Mouse (Mus musculus): Measurements from ENCODE around the gene Mgat5b. TPM values are rescaled to one million over a fixed set of nuclear protein-coding genes. Genes with fewer than 3 reads are reported as not detected.

The Mgat5b gene
- polyA plus RNA-seq, 1 experiment from 2014 or later, result 0.50 TPM

DNA sequence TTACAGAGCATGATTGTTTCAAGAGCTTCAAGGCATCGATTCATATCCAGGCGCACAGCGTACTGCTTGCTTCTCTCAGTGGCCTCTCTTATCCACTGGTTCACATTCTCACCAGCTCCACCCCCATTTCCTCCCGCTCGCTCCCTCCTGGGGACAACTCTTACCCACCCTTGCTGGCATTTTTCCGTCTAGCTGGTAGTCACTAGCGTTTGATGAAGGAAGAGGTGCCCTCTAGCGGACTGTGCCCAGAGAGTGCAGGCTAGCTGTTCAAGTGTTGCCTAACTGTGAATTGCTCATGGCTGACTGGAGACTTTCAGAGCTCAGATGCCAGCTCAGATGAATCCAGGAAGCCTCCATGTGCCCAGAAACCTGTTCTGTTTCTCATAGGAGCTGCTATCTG, 99.7 kb downstream of the Mgat5b start:
- Histone ChIP-seq H3K27ac (replicated peaks in 1 of 2; ENCODE audit: control insufficient read depth in 1 of 2, insufficient read depth in 1 of 2, low read depth in 2 of 2, low read length in 2 of 2) (no peak overlapping the region), H3K4me1 (ENCODE audit: control insufficient read depth in 2 of 2, insufficient read depth in 2 of 2, low read length in 2 of 2) (peaks cover 0 to 4% of the 10 kb centered on the region in 2 experiments; a peak in 2 of 4 replicates), H3K9me3 (ENCODE audit: control insufficient read depth, low read length) (0 out of 2 replicates have a peak, but pooled peaks cover 2% of the 10 kb centered on the region), H3K36me3 (ENCODE audit: control insufficient read depth, insufficient read depth, low read length) (no peaks in the 10 kb centered on the region), H3K4me2 (ENCODE audit: low read length) (peak overlapping the region; percentile 42), H3K9ac (ENCODE audit: low read length) (no peak overlapping the region), H3K4me3 (ENCODE audit: control insufficient read depth in 1 of 2, insufficient read depth in 1 of 2, low read depth in 1 of 2, low read length in 2 of 2) (no peak overlapping the region), H3K27me3 (ENCODE audit: control insufficient read depth, insufficient read depth, low read length) (peaks cover 7% of the 10 kb centered on the region; the same call in 1 of the 2 replicates)
- under 1% methylated on average over 8 of the region's 8 CpGs for WGBS
- peak; percentile 56 for ATAC-seq (ENCODE audit: insufficient number of reproducible peaks, insufficient read depth, low FRiP score, low read depth)

DNA sequence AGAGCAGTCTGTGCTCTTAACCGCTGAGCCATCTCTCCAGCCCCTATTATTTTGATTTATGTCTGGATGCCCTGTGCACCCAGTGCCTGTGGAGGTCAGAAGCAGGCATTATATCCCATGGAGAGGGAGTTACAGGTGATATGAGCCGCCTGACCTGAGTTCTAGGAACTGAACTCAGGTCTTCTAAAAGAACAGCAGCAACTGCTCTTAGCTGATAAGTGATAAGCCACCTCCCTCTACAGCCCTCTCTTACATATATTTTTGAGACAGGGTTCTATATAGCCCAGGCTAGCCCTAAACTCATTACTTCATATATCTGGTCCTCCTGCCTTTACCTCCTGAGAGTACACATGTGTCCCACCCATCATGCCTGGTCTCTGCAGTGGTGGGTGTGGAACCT, 102.4 kb downstream of the Mgat5b start:
- WGBS, result 79% methylated on average over 2 of the region's 2 CpGs

DNA sequence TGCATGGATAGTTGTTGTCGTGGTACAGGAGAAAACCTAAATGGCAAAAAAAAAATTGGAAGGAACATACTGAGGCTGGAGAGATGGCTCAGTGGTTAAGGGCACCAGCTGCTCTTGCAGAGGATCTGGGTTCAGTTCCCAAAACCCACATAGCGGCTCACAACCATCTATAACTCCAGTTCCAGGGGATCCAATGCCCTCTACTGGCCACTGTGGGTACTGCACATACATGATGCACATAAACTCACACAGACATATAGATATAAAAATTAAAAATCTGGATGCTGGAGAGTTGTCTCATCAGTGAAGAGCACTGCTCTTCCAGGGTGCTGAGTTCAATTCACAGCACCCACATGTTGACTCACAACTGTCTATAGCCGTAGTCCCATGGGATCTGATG, 104.9 kb downstream of the Mgat5b start:
- Histone ChIP-seq H3K9ac (ENCODE audit: low read length) (no peak overlapping the region), H3K9me3 (ENCODE audit: control insufficient read depth, low read length) (0 out of 2 replicates have a peak, but pooled peaks cover 4% of the 10 kb centered on the region), H3K27ac (replicated peaks in 1 of 2; ENCODE audit: control insufficient read depth in 1 of 2, insufficient read depth in 1 of 2, low read depth in 2 of 2, low read length in 2 of 2) (no peak overlapping the region), H3K4me3 (ENCODE audit: control insufficient read depth in 1 of 2, insufficient read depth in 1 of 2, low read depth in 1 of 2, low read length in 2 of 2) (no peak overlapping the region), H3K27me3 (ENCODE audit: control insufficient read depth, insufficient read depth, low read length) (no peaks in the 10 kb centered on the region), H3K4me1 (ENCODE audit: control insufficient read depth in 2 of 2, insufficient read depth in 2 of 2, low read length in 2 of 2) (peaks cover 0 to under 1% of the 10 kb centered on the region in 2 experiments; a peak in 1 of 4 replicates), H3K36me3 (ENCODE audit: control insufficient read depth, insufficient read depth, low read length) (no peaks in the 10 kb centered on the region), H3K4me2 (ENCODE audit: low read length) (no peak overlapping the region)
- no peak for ATAC-seq (ENCODE audit: insufficient number of reproducible peaks, insufficient read depth, low FRiP score, low read depth)
- WGBS, result 95% methylated on average over 3 of the region's 3 CpGs

More for the DNA sequence above, 102.4 kb downstream of the Mgat5b start:
- Histone ChIP-seq H3K27me3 (ENCODE audit: control insufficient read depth, insufficient read depth, low read length) (peaks cover 7% of the 10 kb centered on the region; the same call in 1 of the 2 replicates), H3K4me2 (ENCODE audit: low read length) (no peak overlapping the region), H3K27ac (replicated peaks in 1 of 2; ENCODE audit: control insufficient read depth in 1 of 2, insufficient read depth in 1 of 2, low read depth in 2 of 2, low read length in 2 of 2) (no peak overlapping the region), H3K9ac (ENCODE audit: low read length) (no peak overlapping the region), H3K4me1 (ENCODE audit: control insufficient read depth in 2 of 2, insufficient read depth in 2 of 2, low read length in 2 of 2) (peaks cover 0 to 4% of the 10 kb centered on the region in 2 experiments; a peak in 2 of 4 replicates), H3K9me3 (ENCODE audit: control insufficient read depth, low read length) (0 out of 2 replicates have a peak, but pooled peaks cover 4% of the 10 kb centered on the region), H3K36me3 (ENCODE audit: control insufficient read depth, insufficient read depth, low read length) (no peaks in the 10 kb centered on the region), H3K4me3 (ENCODE audit: control insufficient read depth in 1 of 2, insufficient read depth in 1 of 2, low read depth in 1 of 2, low read length in 2 of 2) (no peak overlapping the region)
- ATAC-seq (ENCODE audit: insufficient number of reproducible peaks, insufficient read depth, low FRiP score, low read depth), result no peak

DNA sequence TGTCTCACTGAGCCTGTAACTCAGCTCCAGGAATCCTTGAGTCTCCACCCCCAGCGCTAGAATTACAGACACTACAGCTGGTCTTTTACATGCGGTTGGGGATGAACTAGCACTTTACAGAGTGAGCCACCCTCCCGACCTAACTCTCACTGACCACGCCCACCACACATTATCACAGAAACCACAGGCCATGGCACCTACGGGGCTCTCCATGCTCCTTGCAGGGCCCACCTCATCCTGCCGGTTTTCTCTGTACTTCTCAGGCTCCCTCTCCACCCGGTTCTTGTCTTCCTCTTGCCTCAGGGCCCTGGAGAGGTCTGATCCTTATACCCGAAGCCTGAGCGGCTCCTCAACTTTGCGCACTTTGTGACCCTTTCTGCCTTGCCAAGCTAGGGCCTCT, 109.0 kb downstream of the Mgat5b start:
- no peaks in the 10 kb centered on the region for H3K27me3 ChIP-seq (ENCODE audit: control insufficient read depth, insufficient read depth, low read length)
- H3K9ac ChIP-seq (ENCODE audit: low read length), result no peak overlapping the region
- no peak overlapping the region for H3K4me3 ChIP-seq (ENCODE audit: control insufficient read depth in 1 of 2, insufficient read depth in 1 of 2, low read depth in 1 of 2, low read length in 2 of 2)
- no peak overlapping the region for H3K4me2 ChIP-seq (ENCODE audit: low read length)
- ATAC-seq (ENCODE audit: insufficient number of reproducible peaks, insufficient read depth, low FRiP score, low read depth), result no peak
- H3K9me3 ChIP-seq (ENCODE audit: control insufficient read depth, low read length), result 0 out of 2 replicates have a peak, but pooled peaks cover 4% of the 10 kb centered on the region
- WGBS, result 43% methylated on average over 10 of the region's 10 CpGs
- no peaks in the 10 kb centered on the region for H3K36me3 ChIP-seq (ENCODE audit: control insufficient read depth, insufficient read depth, low read length)
- no peak overlapping the region for H3K27ac ChIP-seq (replicated peaks in 1 of 2; ENCODE audit: control insufficient read depth in 1 of 2, insufficient read depth in 1 of 2, low read depth in 2 of 2, low read length in 2 of 2)
- peaks cover 11 to 28% of the 10 kb centered on the region in 2 experiments for H3K4me1 ChIP-seq (ENCODE audit: control insufficient read depth in 2 of 2, insufficient read depth in 2 of 2, low read length in 2 of 2)

DNA sequence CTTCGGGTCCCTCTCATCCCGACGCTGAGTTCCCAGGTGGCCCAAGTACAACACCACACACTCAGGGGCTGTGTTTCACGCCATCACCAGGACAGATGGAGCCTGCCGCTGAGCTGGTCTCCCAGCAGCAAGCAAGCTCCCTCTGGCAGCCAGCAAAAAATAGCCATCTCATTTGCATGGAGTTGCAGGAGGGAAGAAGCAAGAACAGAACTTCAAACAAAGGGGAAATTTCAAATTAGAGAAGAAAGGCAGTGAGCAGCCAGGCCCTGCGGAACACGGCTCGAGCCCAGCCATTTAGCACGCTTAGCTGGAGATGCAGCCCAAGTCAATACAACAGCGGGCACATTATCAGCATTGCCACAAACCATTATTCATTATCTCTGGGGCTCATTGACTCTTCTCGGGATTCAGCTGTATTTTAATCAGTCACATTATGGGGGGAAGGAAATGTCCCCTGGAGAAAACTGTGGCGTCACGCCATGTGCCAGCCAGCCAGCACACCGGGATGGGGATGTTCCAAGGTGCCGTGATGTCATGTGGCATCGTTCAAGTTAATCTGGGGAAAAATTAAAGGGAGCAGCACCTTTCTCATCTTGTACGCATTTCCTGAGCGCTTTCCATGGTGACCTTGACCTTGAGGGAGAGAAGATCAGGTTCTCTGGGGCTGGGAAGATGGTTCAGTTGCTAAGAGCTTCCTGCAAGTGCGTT, 110.4 kb downstream of the Mgat5b start:
- no peaks in the 10 kb centered on the region for H3K27me3 ChIP-seq (ENCODE audit: control insufficient read depth, insufficient read depth, low read length)
- H3K4me1 ChIP-seq (ENCODE audit: control insufficient read depth in 2 of 2, insufficient read depth in 2 of 2, low read length in 2 of 2), result peaks cover 11 to 28% of the 10 kb centered on the region in 2 experiments
- no peak overlapping the region for H3K4me2 ChIP-seq (ENCODE audit: low read length)
- no peaks in the 10 kb centered on the region for H3K36me3 ChIP-seq (ENCODE audit: control insufficient read depth, insufficient read depth, low read length)
- WGBS, result 57% methylated on average over 19 of the region's 19 CpGs
- H3K4me3 ChIP-seq (ENCODE audit: control insufficient read depth in 1 of 2, insufficient read depth in 1 of 2, low read depth in 1 of 2, low read length in 2 of 2), result no peak overlapping the region
- H3K9me3 ChIP-seq (ENCODE audit: control insufficient read depth, low read length), result no peaks in the 10 kb centered on the region
- ATAC-seq (ENCODE audit: insufficient number of reproducible peaks, insufficient read depth, low FRiP score, low read depth), result no peak
- no peak overlapping the region for H3K27ac ChIP-seq (replicated peaks in 1 of 2; ENCODE audit: control insufficient read depth in 1 of 2, insufficient read depth in 1 of 2, low read depth in 2 of 2, low read length in 2 of 2)
- no peak overlapping the region for H3K9ac ChIP-seq (ENCODE audit: low read length)

DNA sequence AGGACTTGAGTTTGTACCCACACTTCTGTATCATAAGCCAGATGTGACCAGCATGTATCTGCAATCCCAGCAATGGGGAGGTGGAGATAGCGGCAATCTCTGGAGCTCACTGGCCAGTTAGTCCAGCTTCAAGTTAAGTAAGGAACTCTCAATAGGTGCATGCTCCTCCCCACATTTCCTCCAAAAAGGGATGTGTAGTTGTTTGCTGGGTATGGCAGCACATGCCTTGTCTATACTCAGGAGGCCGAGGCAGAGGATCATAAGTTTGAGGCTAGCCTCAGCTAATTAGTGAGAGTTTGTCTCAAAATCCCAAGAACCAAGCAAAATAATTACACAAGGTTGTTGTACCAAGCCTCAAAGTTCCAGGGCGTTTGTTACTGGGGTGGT, 110.9 kb downstream of the Mgat5b start:
- Histone ChIP-seq H3K9me3 (ENCODE audit: control insufficient read depth, low read length) (no peaks in the 10 kb centered on the region), H3K36me3 (ENCODE audit: control insufficient read depth, insufficient read depth, low read length) (no peaks in the 10 kb centered on the region), H3K4me2 (ENCODE audit: low read length) (no peak overlapping the region), H3K27me3 (ENCODE audit: control insufficient read depth, insufficient read depth, low read length) (no peaks in the 10 kb centered on the region), H3K9ac (ENCODE audit: low read length) (no peak overlapping the region), H3K4me1 (ENCODE audit: control insufficient read depth in 2 of 2, insufficient read depth in 2 of 2, low read length in 2 of 2) (peaks cover 11 to 28% of the 10 kb centered on the region in 2 experiments), H3K4me3 (ENCODE audit: control insufficient read depth in 1 of 2, insufficient read depth in 1 of 2, low read depth in 1 of 2, low read length in 2 of 2) (no peak overlapping the region), H3K27ac (replicated peaks in 1 of 2; ENCODE audit: control insufficient read depth in 1 of 2, insufficient read depth in 1 of 2, low read depth in 2 of 2, low read length in 2 of 2) (no peak overlapping the region; a peak in 1 of 4 replicates)
- WGBS, result 82% methylated on average over 3 of the region's 3 CpGs
- no peak for ATAC-seq (ENCODE audit: insufficient number of reproducible peaks, insufficient read depth, low FRiP score, low read depth)

DNA sequence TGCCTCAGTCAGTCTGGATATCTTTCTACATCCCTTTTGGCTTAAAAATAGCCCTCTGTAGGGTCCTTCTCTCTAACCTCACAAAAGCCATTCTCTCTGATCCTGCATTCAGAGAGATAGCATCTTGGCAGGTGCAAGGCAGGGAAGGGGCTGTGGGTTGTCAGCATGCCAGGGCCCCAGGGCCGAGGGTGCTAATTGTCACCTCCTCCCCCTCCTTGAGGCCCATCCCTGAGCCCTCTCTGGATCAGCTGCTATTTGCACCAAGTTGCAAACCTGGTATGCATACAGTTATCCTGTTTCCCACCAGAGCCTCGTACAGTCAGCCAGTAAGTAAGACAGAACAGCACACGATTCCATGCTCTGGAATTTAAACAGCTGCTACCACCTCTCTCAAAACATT, 111.4 kb downstream of the Mgat5b start:
- Histone ChIP-seq H3K36me3 (ENCODE audit: control insufficient read depth, insufficient read depth, low read length) (no peaks in the 10 kb centered on the region), H3K4me2 (ENCODE audit: low read length) (no peak overlapping the region), H3K27ac (replicated peaks in 1 of 2; ENCODE audit: control insufficient read depth in 1 of 2, insufficient read depth in 1 of 2, low read depth in 2 of 2, low read length in 2 of 2) (no peak overlapping the region; a peak in 1 of 4 replicates), H3K27me3 (ENCODE audit: control insufficient read depth, insufficient read depth, low read length) (no peaks in the 10 kb centered on the region), H3K9me3 (ENCODE audit: control insufficient read depth, low read length) (no peaks in the 10 kb centered on the region), H3K4me1 (ENCODE audit: control insufficient read depth in 2 of 2, insufficient read depth in 2 of 2, low read length in 2 of 2) (peaks cover 11 to 28% of the 10 kb centered on the region in 2 experiments), H3K9ac (ENCODE audit: low read length) (peak overlapping the region; percentile 11; the same call in 1 of the 2 replicates), H3K4me3 (ENCODE audit: control insufficient read depth in 1 of 2, insufficient read depth in 1 of 2, low read depth in 1 of 2, low read length in 2 of 2) (no peak overlapping the region)
- 13% methylated on average over 3 of the region's 3 CpGs for WGBS
- no peak for ATAC-seq (ENCODE audit: insufficient number of reproducible peaks, insufficient read depth, low FRiP score, low read depth)
